Comparison of ENCODE assay signal across 16 mouse cellular contexts in the genomic region with DNA sequence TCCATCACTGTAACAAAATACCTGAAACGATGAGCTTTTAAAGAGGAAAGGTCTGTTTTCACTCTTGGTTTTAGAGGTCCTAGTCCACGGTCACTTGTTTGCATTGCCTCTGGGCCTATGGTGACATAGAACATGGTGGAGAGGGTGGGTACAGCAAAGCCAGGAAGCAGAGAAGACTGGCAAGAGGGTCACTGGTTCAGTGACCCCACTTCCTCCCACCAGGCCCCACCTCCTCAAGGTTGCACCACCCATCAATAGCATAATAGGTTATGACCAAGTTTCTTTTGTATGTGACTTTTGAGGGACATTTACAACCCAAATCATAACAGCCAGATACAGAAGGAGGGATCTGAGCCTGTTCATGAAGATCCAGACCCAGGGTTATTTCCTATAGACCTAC. TPM values are rescaled to one million over a fixed set of nuclear protein-coding genes. Genes with fewer than 3 reads are reported as not detected.
DNase-seq lines count a peak whose midpoint lies in the region; ATAC-seq and TF ChIP-seq lines count a peak whose summit lies in the region.
"Had no signal": no experiment of that assay in that cellular context is flagged by ENCODE, and none has a peak within 500 bp of the region (broad histone marks: within the 10 kb centered on the region; RNA-seq: fewer than 3 reads in every experiment).

No protein-coding gene starts in this region.

- TF ChIP-seq POLR2A in kidney, adult 2 months (IDR thresholded peaks at IDR 0.05; ENCODE audit: low read depth, low read length) = no peak

- intact Hi-C loops in gastrocnemius, postnatal 14 days (cut with DNase I; ENCODE audit: low total_unique reads) = no loop called here

- ATAC-seq in kidney, embryonic 16.5 days (ENCODE audit: low FRiP score, low TSS enrichment) = no peak
- peak; percentile 36; the same call in 1 of the 2 replicates for ATAC-seq in monocyte, adult 5-6 weeks (replicated peaks; ENCODE audit: insufficient number of reproducible peaks, low FRiP score, low TSS enrichment, poor library complexity, severe bottlenecking)
- no peak for ATAC-seq in forebrain, embryonic 15.5 days (replicated peaks)
- ATAC-seq: forebrain, embryonic 14.5 days had no signal

- H3K27ac ChIP-seq in kidney, adult 2 months (ENCODE audit: insufficient read depth, low read depth, low read length) = peak overlapping the region; percentile 52
- H3K27ac ChIP-seq in kidney, embryonic 16.5 days (ENCODE audit: low read length) = no peak overlapping the region
- no peak overlapping the region for H3K27ac ChIP-seq in forebrain, embryonic 15.5 days (replicated peaks)
- H3K27ac ChIP-seq: kidney, embryonic 15.5 days; neural tube, embryonic 15.5 days had no signal

- H3K4me3 ChIP-seq in kidney, adult 2 months (ENCODE audit: insufficient read depth, low read depth, low read length) = no peak overlapping the region
- H3K4me3 ChIP-seq in kidney, embryonic 16.5 days (ENCODE audit: low read length) = no peak overlapping the region
- H3K4me3 ChIP-seq in forebrain, embryonic 15.5 days = no peak overlapping the region
- H3K4me3 ChIP-seq: kidney, embryonic 15.5 days; neural tube, embryonic 15.5 days had no signal

- H3K4me2 ChIP-seq in kidney, embryonic 16.5 days (replicated peaks; ENCODE audit: low read depth, low read length) = no peak overlapping the region
- no peak overlapping the region for H3K4me2 ChIP-seq in forebrain, embryonic 15.5 days (replicated peaks)
- H3K4me2 ChIP-seq: kidney, embryonic 15.5 days; midbrain, embryonic 11.5 days; neural tube, embryonic 15.5 days had no signal

- no peak for DNase-seq in kidney, adult 2 months
- DNase-seq in spleen, postnatal 36 days (ENCODE audit: low spot score in 2 of 2) = peak; percentile 77 to 82
- no peak for DNase-seq in spleen, postnatal 4 days (ENCODE audit: low spot score in 2 of 2)
- DNase-seq in gastrocnemius, postnatal 14 days = no peak
- DNase-seq in right cerebral cortex, postnatal 14 days = no peak
- DNase-seq: adrenal gland, adult 8-10 months; cerebellum, adult 11-12 months; cerebellum, postnatal 25 days had no signal

- H3K36me3 ChIP-seq in kidney, adult 2 months (ENCODE audit: control insufficient read depth, insufficient read depth, low read length) = no peaks in the 10 kb centered on the region
- no peaks in the 10 kb centered on the region for H3K36me3 ChIP-seq in kidney, embryonic 16.5 days (ENCODE audit: insufficient read depth, low read length)
- H3K36me3 ChIP-seq in forebrain, embryonic 15.5 days = no peaks in the 10 kb centered on the region
- H3K36me3 ChIP-seq: kidney, embryonic 15.5 days; neural tube, embryonic 15.5 days had no signal

- H3K9ac ChIP-seq in kidney, embryonic 16.5 days (replicated peaks; ENCODE audit: low read length) = no peak overlapping the region
- H3K9ac ChIP-seq in forebrain, embryonic 15.5 days (replicated peaks) = no peak overlapping the region
- H3K9ac ChIP-seq: kidney, embryonic 15.5 days; neural tube, embryonic 15.5 days had no signal

- no peaks in the 10 kb centered on the region for H3K27me3 ChIP-seq in kidney, adult 2 months (replicated peaks; ENCODE audit: control insufficient read depth, insufficient read depth, low read length)
- H3K27me3 ChIP-seq in kidney, embryonic 16.5 days (ENCODE audit: insufficient read depth, low read length) = no peaks in the 10 kb centered on the region
- H3K27me3 ChIP-seq in forebrain, embryonic 15.5 days = no peaks in the 10 kb centered on the region
- H3K27me3 ChIP-seq: kidney, embryonic 15.5 days; neural tube, embryonic 15.5 days had no signal

- H3K4me1 ChIP-seq in kidney, adult 2 months (ENCODE audit: control insufficient read depth, insufficient read depth, low read length) = peaks cover 5% of the 10 kb centered on the region; the same call in 1 of the 2 replicates
- 0 out of 2 replicates have a peak, but pooled peaks cover 7% of the 10 kb centered on the region for H3K4me1 ChIP-seq in kidney, embryonic 16.5 days (ENCODE audit: insufficient read depth, low read length)
- no peaks in the 10 kb centered on the region for H3K4me1 ChIP-seq in forebrain, embryonic 15.5 days
- H3K4me1 ChIP-seq: neural tube, embryonic 15.5 days had no signal

- TF ChIP-seq CTCF in kidney, adult 2 months (conservative IDR thresholded peaks at IDR 0.05; ENCODE audit: insufficient read depth, insufficient read length, low read depth, low read length) = no peak

- WGBS in kidney, adult 2 months = 84% methylated on average over 2 of the region's 2 CpGs
- 79% methylated on average over 2 of the region's 2 CpGs for WGBS in kidney, embryonic 16.5 days
- 95% methylated on average over 2 of the region's 2 CpGs for WGBS in forebrain, embryonic 15.5 days

- no peaks in the 10 kb centered on the region for H3K9me3 ChIP-seq in kidney, embryonic 16.5 days (ENCODE audit: low read length)
- no peaks in the 10 kb centered on the region for H3K9me3 ChIP-seq in forebrain, embryonic 15.5 days
- H3K9me3 ChIP-seq: kidney, embryonic 15.5 days; neural tube, embryonic 15.5 days had no signal

RNA-seq across cellular contexts. Expression of a gene that starts 9.7 kb away (rescaled TPM):
- 417 and 537 TPM in 2 replicates for polyA plus RNA-seq in kidney, adult 2 months (2012; rRNA removed)
- 82.9 and 87.9 TPM in 2 replicates for polyA plus RNA-seq in kidney, embryonic 16.5 days (2015; fragmentation: Nextera tagmentation; extraction: Ambion mirVana)
- 155 to 165 TPM (median 163 TPM) in 3 replicates for total RNA-seq in monocyte, adult 5-6 weeks (2017)
- polyA plus RNA-seq in forebrain, embryonic 15.5 days (2015; fragmentation: Nextera tagmentation; extraction: Ambion mirVana) = 62.5 and 66.5 TPM in 2 replicates
- 10 to 100 TPM; 55.1 to 75.2 TPM for total RNA-seq in gastrocnemius, postnatal 14 days (2021)

RNA-seq across cellular contexts. Expression of a gene that starts 47.6 kb away (rescaled TPM):
- polyA plus RNA-seq in kidney, adult 2 months (2012; rRNA removed) = 600 and 1,070 TPM in 2 replicates
- 14.5 and 16.6 TPM in 2 replicates for polyA plus RNA-seq in kidney, embryonic 16.5 days (2015; fragmentation: Nextera tagmentation; extraction: Ambion mirVana)
- total RNA-seq in monocyte, adult 5-6 weeks (2017) = 0.49 to 1.2 TPM in 2 of 3 replicates, not detected in the other
- not detected in 2 replicates for polyA plus RNA-seq in forebrain, embryonic 15.5 days (2015; fragmentation: Nextera tagmentation; extraction: Ambion mirVana)
- not detected for total RNA-seq in gastrocnemius, postnatal 14 days (2021)
- polyA plus RNA-seq: forebrain, embryonic 14.5 days; heart, embryonic 16.5 days; midbrain, embryonic 11.5 days had no signal

RNA-seq across cellular contexts. Expression of a gene that starts 57.6 kb away (rescaled TPM):
- polyA plus RNA-seq in kidney, adult 2 months (2012; rRNA removed) = 4.0 and 6.6 TPM in 2 replicates
- polyA plus RNA-seq in kidney, embryonic 16.5 days (2015; fragmentation: Nextera tagmentation; extraction: Ambion mirVana) = 0.15 TPM in 1 of 2 replicates, not detected in the other
- 77.4 to 130 TPM (median 92.6 TPM) in 3 replicates for total RNA-seq in monocyte, adult 5-6 weeks (2017)
- polyA plus RNA-seq in forebrain, embryonic 15.5 days (2015; fragmentation: Nextera tagmentation; extraction: Ambion mirVana) = 0.22 and 0.50 TPM in 2 replicates
- under 1 TPM; 0.13 to 0.41 TPM for total RNA-seq in gastrocnemius, postnatal 14 days (2021)
- polyA plus RNA-seq: midbrain, embryonic 11.5 days had no signal

Comparison
In these comparisons a context has a peak if more than half of its experiments do, and no peak if none do; other contexts are left out.
1. DNase-seq: peak in spleen, postnatal 36 days (2 of 2); none in kidney, adult 2 months (single experiment), spleen, postnatal 4 days (0 of 2), gastrocnemius, postnatal 14 days (single experiment) and right cerebral cortex, postnatal 14 days (single experiment).
2. RNA of a gene that starts 47.6 kb away (polyA plus RNA-seq): 600 to 1,070 TPM in kidney, adult 2 months; 14.5 to 16.6 TPM in kidney, embryonic 16.5 days and not detected in forebrain, embryonic 15.5 days; every median in the first group is over 10 times any median in the second.